Mouse (Mus musculus) neutrophil, adult 5-6 weeks (primary cell): Measurements from ENCODE around the gene BC051019. TPM values are rescaled to one million over a fixed set of nuclear protein-coding genes. Genes with fewer than 3 reads are reported as not detected.

ENCODE experiments used
- ATAC-seq: fragments of 151-379, 151-347 bp; 2 replicates; pipeline ENCODE4 v1.8.0; 2017; ENCODE audit warnings: mild to moderate bottlenecking, moderate TSS enrichment; ENCODE audit not compliant: insufficient number of reproducible peaks, poor library complexity, low FRiP score, severe bottlenecking; ENCODE audit errors: extremely low read depth
- total RNA-seq: library from RNA; stranded (forward); fragments of 200-1000 nt; gene quantifications from 2 replicates; pipeline ENCODE4 v1.2.3, GENCODE M21; 2017

Gene BC051019
- total RNA-seq, 1 experiment from 2014 or later: not detected

GRCm38 (mm10) chr7:109671581-109672471 is 51.8 kb downstream of the BC051019 start:
- no peak for ATAC-seq

GRCm38 (mm10) chr7:109669426-109670170 is 54.1 kb downstream of the BC051019 start:
- no peak for ATAC-seq

GRCm38 (mm10) chr7:109666664-109667063 is 57.0 kb downstream of the BC051019 start:
- no peak for ATAC-seq

DNA sequence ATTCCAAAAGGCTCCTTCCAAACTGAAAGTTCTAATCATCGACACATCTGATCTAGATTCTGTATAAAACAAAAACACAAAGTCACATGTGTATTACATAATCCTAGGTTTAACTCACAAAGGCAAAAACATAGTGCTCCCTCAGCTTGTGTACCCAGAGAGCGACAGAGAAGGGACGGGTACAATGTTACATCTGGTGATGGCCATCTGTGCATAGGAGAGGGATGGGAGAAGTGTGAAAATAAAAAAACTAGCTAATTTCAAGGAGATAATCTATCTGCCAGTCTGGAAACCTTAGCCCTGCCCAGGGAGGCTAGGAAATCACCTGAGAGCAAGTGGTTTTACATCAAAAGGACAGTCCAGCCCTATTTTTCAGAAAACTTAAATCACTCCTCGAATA is 61.0 kb downstream of the BC051019 start:
- ATAC-seq: no peak

Other genes with a start within 250 kb of the BC051019 start
- gene Trim66, start 215.7 kb downstream of the BC051019 start, total RNA-seq: 0.12 TPM in 2 replicates
- 374 and 565 TPM in 2 replicates for gene Rpl27a, start 204.7 kb downstream of the BC051019 start, total RNA-seq
- 0.37 TPM in 1 of 2 replicates, not detected in the other for gene St5, start 20.2 kb downstream of the BC051019 start, total RNA-seq
- gene Akip1, start 20.2 kb downstream of the BC051019 start, total RNA-seq: 4.7 and 4.9 TPM in 2 replicates
- gene Ascl3, start 7.9 kb upstream of the BC051019 start, total RNA-seq: not detected in 2 replicates
- 34.6 and 36.2 TPM in 2 replicates for gene Tmem9b, start 29.0 kb upstream of the BC051019 start, total RNA-seq
- gene Nrip3, start 58.2 kb upstream of the BC051019 start, total RNA-seq: 0.12 TPM in 1 of 2 replicates, not detected in the other
- gene Scube2, start 141.8 kb upstream of the BC051019 start, total RNA-seq: not detected in 2 replicates
- gene Dennd5a, start 236.6 kb upstream of the BC051019 start, total RNA-seq: 181 and 184 TPM in 2 replicates